Mouse (Mus musculus) heart, embryonic 13.5 days (tissue): ENCODE measurements around the gene Fbrsl1. TPM values are rescaled to one million over a fixed set of nuclear protein-coding genes. Genes with fewer than 3 reads are reported as not detected.

ENCODE experiments used
- ATAC-seq: fragments of 200-750 bp; cut with Nextera tagmentation; 2 replicates; pipeline ENCODE4 v1.8.0; 2017; ENCODE audit warnings: moderate TSS enrichment; ENCODE audit not compliant: insufficient number of reproducible peaks, low FRiP score, low TSS enrichment; ENCODE audit errors: extremely low read depth
- H3K27ac ChIP-seq: fragments of 300-500 bp; sonication (generic); replicated peaks from 2 replicates; pipeline ENCODE4 v1.5.1; 2015; ENCODE audit warnings: moderate library complexity, mild to moderate bottlenecking, inconsistent platforms
- H3K27me3 ChIP-seq: fragments of 300-500 bp; sonication (generic); replicated peaks from 2 replicates; pipeline ENCODE4 v1.6.1; 2015; ENCODE audit warnings: mild to moderate bottlenecking, inconsistent platforms
- H3K36me3 ChIP-seq: fragments of 300-500 bp; sonication (generic); 2 replicates; pipeline ENCODE4 v1.6.1; 2015; ENCODE audit warnings: mild to moderate bottlenecking, inconsistent platforms
- H3K4me1 ChIP-seq: fragments of 300-500 bp; sonication (generic); 2 replicates; pipeline ENCODE4 v1.6.1; 2015; ENCODE audit warnings: inconsistent platforms
- H3K4me2 ChIP-seq: fragments of 300-500 bp; sonication (generic); 2 replicates; pipeline ENCODE4 v1.6.1; 2015; ENCODE audit warnings: inconsistent platforms, mild to moderate bottlenecking, moderate library complexity
- H3K4me3 ChIP-seq: fragments of 300-500 bp; sonication (generic); 2 replicates; pipeline ENCODE4 v1.5.1; 2015; ENCODE audit warnings: moderate library complexity, mild to moderate bottlenecking, inconsistent platforms
- H3K9ac ChIP-seq: fragments of 300-500 bp; sonication (generic); 2 replicates; pipeline ENCODE4 v1.6.1; 2015; ENCODE audit warnings: inconsistent platforms, mild to moderate bottlenecking, moderate library complexity
- H3K9me3 ChIP-seq: fragments of 300-500 bp; sonication (generic); 2 replicates; pipeline ENCODE4 v1.6.1; 2016; ENCODE audit warnings: inconsistent platforms
- WGBS: fragments of 180-500 bp; shearing (Covaris S2); methylation state at CpG from one replicate; pipeline ENCODE4 v1.1.7; 2015; ENCODE audit warnings: mixed read lengths; 5-methylcytosine and 5-hydroxymethylcytosine counted together
- polyA plus RNA-seq: library from polyadenylated mRNA; unstranded; fragments of >200 nt; fragmentation: Nextera tagmentation; extraction: Ambion mirVana; gene quantifications from 2 replicates; pipeline ENCODE4 v1.2.1, GENCODE M21; 2015

Fbrsl1 gene
- polyA plus RNA-seq, 1 experiment from 2014 or later = 6.2 TPM

DNA sequence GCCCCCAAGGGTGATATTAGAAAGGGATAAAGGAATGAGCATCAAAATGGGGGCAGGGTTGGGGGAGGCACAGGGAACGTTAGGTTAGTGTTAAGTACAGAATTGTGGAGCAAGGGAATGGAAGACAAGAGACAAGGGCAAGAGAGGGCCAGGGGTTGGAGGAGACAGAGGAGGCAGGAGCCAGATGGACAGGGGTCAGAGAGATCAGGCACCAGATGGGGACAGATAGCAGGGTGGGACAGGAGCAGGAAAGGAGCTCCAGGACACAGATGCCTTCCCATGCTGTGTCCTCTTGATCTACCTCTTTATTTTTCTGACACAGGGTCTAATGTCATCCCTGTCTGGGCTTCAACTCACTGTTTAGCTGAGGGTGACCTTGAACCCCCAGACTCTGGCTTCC, 24.5 kb upstream of the Fbrsl1 start:
- H3K4me2 ChIP-seq = no peak overlapping the region
- H3K27me3 ChIP-seq = peaks cover 61% of the 10 kb centered on the region
- no peak for ATAC-seq
- H3K9ac ChIP-seq = no peak overlapping the region
- 38% methylated on average over 1 of the region's 1 CpGs for WGBS
- H3K9me3 ChIP-seq = no peaks in the 10 kb centered on the region
- no peak overlapping the region for H3K4me3 ChIP-seq
- no peaks in the 10 kb centered on the region for H3K36me3 ChIP-seq
- no peaks in the 10 kb centered on the region for H3K4me1 ChIP-seq
- no peak overlapping the region for H3K27ac ChIP-seq

DNA sequence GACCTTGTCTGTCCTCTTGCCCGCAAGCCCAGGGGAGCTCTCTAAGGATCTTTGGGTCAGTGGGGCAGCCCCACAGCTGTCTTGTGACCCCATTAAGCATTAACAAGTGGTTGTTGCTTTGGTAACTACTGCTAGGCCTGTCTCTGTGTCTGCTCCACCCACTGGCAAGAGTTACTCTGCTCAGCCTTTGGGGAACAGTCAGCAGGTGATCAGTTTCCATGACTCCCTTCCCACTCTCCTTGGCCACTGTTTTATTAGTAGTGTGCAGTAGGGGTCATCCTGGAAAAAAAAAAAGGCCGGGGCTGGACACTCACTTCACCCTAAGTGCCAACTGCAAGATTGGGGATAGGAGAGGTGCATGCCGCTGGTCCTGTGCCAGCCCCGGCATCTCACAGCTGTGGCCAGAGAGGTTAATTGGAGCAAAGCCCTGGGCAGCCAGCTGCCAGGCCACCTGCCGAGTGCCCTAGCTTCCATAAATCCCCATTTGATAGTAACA, 23.7 kb upstream of the Fbrsl1 start:
- no peak for ATAC-seq

DNA sequence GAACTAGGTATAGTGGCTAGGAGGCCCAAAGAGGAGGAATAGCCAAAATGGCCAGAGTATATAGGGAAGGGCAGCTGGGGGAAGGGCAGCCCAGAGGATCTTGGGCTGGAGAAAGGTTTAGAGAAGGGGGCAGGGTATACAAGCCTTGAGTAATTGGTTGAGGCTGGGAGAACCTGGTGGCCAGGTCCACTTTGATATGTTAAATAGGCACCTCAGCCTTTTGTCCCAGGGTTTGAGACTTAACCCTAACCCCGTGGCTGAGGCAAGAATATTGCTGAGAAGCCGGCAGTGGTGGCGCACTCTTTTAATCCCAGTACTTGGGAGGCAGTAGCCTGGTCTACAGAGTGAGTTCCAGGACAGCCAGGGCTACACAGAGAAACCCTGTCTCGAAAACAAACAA, 23.0 kb upstream of the Fbrsl1 start:
- WGBS = 32% methylated on average over 4 of the region's 4 CpGs
- Histone ChIP-seq H3K4me2 (no peak overlapping the region), H3K4me3 (no peak overlapping the region), H3K9me3 (no peaks in the 10 kb centered on the region), H3K9ac (no peak overlapping the region), H3K27me3 (peaks cover 50% of the 10 kb centered on the region), H3K36me3 (no peaks in the 10 kb centered on the region), H3K4me1 (no peaks in the 10 kb centered on the region), H3K27ac (no peak overlapping the region)
- ATAC-seq = no peak

More for the DNA sequence above, 23.7 kb upstream of the Fbrsl1 start:
- H3K27ac ChIP-seq = no peak overlapping the region
- H3K4me1 ChIP-seq = no peaks in the 10 kb centered on the region
- H3K36me3 ChIP-seq = no peaks in the 10 kb centered on the region
- no peak overlapping the region for H3K4me2 ChIP-seq
- H3K9me3 ChIP-seq = no peaks in the 10 kb centered on the region
- no peak overlapping the region for H3K9ac ChIP-seq
- H3K27me3 ChIP-seq = peaks cover 58% of the 10 kb centered on the region
- WGBS = 50% methylated on average over 5 of the region's 5 CpGs
- H3K4me3 ChIP-seq = no peak overlapping the region

DNA sequence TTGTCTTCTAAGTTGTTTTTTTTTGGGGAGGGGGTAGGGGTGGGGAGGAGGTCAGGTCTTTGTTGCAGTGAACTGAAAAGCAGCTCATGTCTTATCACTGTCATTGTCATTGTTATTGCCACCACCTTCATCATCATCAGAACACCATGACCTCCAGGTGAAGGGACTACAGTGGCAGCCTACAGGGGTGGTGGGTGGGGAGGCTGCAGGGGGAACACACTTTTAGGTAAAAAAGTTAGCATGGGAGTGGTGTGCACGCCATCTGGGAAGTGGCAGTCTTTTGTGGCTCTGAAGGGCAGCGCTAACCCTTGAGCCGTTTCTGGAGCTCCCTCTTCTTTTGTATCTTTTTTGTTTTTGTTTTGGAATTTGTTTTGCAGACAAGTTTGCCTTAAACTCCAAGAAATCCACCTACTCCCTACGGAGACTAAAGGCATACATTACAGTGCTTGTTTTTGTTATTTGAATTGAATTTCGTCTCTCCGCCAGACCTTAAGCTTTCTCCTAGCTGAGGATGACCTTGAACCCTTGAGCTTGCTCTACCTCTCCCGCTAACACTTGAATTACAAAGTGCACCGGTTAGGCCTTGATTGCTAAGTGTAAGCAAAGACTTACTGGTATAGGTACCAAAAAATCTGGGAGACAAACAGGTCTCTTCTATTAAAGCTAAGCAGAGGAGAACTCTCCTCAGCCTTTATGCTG, 21.1 kb upstream of the Fbrsl1 start:
- 70% methylated on average over 8 of the region's 8 CpGs for WGBS
- no peaks in the 10 kb centered on the region for H3K4me1 ChIP-seq
- no peak for ATAC-seq

DNA sequence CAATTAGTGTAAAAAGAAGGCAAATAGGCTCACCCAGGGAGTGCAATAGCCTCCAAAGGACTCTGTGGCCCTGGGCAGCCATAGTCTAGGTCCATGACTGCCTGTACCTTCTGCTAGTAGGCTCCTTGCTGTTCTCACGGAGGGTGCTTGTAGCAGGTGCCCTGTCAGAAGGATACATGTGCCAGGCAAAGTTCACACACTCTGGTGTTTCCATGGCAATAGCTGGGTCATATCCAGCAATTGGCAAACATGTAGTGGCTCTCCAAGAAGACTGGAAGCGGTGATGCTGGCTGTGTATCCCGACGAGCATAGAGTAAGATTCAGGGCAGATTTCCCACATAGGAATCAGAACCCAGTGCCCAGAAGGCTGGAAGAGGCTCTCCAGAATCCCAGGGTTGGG, 20.0 kb upstream of the Fbrsl1 start:
- H3K9ac ChIP-seq = no peak overlapping the region
- no peak overlapping the region for H3K4me3 ChIP-seq
- no peaks in the 10 kb centered on the region for H3K4me1 ChIP-seq
- no peak overlapping the region for H3K4me2 ChIP-seq
- H3K27ac ChIP-seq = no peak overlapping the region
- no peaks in the 10 kb centered on the region for H3K9me3 ChIP-seq
- ATAC-seq = no peak
- 83% methylated on average over 4 of the region's 4 CpGs for WGBS
- no peaks in the 10 kb centered on the region for H3K36me3 ChIP-seq
- H3K27me3 ChIP-seq = peaks cover 26% of the 10 kb centered on the region

More for the DNA sequence above, 21.1 kb upstream of the Fbrsl1 start:
- no peaks in the 10 kb centered on the region for H3K9me3 ChIP-seq
- H3K27me3 ChIP-seq = peaks cover 37% of the 10 kb centered on the region
- H3K4me3 ChIP-seq = no peak overlapping the region
- no peak overlapping the region for H3K9ac ChIP-seq
- H3K4me2 ChIP-seq = no peak overlapping the region
- no peaks in the 10 kb centered on the region for H3K36me3 ChIP-seq
- no peak overlapping the region for H3K27ac ChIP-seq

DNA sequence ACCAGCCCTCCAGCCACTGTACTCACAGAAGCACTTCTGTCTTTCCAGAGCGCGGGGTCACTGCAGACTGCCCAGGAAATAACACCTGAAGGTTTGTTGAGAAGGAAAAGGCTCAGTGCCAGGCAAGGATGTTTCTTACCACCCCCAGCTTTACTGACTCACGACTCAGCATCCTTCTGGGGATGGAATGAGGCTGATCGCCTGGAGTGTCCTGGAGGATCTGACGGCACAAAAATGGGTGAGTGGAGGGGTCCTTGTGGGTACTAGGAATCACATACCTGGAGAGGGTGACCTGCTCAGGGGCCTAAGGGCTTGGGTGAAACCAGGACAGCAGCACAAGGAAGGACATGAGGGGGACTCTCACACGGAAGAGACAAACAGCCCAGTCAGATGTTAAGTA, 19.4 kb upstream of the Fbrsl1 start:
- WGBS = 67% methylated on average over 6 of the region's 6 CpGs
- ATAC-seq = no peak
- H3K4me3 ChIP-seq = no peak overlapping the region

DNA sequence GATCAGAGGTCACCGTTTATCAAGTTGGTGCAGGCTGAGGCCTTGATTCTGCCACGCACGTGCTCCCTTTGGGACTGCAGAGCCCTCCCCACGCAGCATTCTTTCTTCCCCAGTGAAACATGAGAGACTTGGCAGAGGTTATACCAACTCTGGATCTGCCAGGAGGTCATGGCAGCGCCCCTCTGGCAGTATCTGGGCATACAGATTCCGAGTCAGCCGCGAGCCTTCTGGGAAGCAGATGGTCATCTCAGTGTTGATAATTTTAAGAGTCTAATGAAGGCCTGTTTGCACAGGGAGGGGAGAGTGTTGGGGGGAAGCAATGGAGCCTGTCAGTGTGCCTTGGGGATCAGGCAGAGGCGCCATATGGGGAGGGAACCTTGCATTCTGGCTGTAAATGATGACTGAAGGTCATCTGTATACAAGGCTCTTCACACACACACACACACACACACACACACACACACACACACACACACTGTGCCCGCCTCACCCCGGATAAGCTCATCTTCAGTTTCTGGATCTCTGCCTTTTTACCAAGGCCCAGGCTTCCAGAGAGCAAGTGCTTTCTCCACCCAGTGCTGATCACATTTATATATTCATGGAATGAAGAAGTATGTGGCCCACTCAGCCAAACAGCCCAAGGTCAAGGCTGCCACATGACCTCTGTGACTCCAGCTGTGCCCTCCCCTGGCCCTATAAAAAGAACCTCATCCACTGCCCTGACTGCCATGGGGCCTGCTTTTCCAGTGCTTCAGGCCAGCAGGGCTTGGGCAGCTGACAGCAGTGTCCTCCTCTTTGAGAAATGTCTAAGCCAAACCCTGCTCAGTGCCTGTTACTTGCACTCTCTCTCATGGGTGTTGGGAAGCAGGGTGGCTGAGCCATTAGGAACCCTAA, 18.5 kb upstream of the Fbrsl1 start:
- no peak for ATAC-seq
- H3K4me1 ChIP-seq = no peaks in the 10 kb centered on the region
- 67% methylated on average over 11 of the region's 11 CpGs for WGBS
- H3K4me3 ChIP-seq = no peak overlapping the region
- H3K4me2 ChIP-seq = no peak overlapping the region
- H3K27me3 ChIP-seq = peaks cover 18% of the 10 kb centered on the region
- no peak overlapping the region for H3K27ac ChIP-seq
- H3K36me3 ChIP-seq = no peaks in the 10 kb centered on the region
- no peaks in the 10 kb centered on the region for H3K9me3 ChIP-seq
- H3K9ac ChIP-seq = no peak overlapping the region

More for the DNA sequence above, 19.4 kb upstream of the Fbrsl1 start:
- no peak overlapping the region for H3K9ac ChIP-seq
- H3K27ac ChIP-seq = no peak overlapping the region
- H3K4me2 ChIP-seq = no peak overlapping the region
- H3K27me3 ChIP-seq = peaks cover 25% of the 10 kb centered on the region
- H3K36me3 ChIP-seq = no peaks in the 10 kb centered on the region
- H3K9me3 ChIP-seq = no peaks in the 10 kb centered on the region
- no peaks in the 10 kb centered on the region for H3K4me1 ChIP-seq

DNA sequence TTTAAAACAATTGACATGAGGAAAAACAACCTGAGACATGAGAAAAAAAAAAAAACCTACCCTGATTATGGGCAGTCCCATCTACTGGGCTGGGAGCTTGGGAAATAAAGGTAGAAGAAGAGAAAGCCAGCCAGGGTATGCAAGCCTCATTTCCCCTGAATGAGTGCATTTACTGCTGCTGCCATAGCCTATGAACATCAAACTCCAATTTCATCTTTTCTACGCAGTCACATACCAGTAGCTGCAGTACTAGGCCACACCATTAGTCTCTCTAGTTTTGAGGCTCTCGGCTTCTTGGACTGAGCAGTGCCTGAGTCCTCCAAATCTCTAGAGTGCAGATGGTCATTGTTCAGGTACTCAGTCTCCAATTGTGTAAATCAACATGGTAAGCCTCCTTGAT, 14.3 kb upstream of the Fbrsl1 start:
- H3K4me2 ChIP-seq = no peak overlapping the region
- ATAC-seq = no peak
- H3K4me1 ChIP-seq = no peaks in the 10 kb centered on the region; the same call in 1 of the 2 replicates
- 70% methylated on average over 2 of the region's 2 CpGs for WGBS
- H3K4me3 ChIP-seq = no peak overlapping the region
- H3K27ac ChIP-seq = no peak overlapping the region
- no peaks in the 10 kb centered on the region for H3K9me3 ChIP-seq
- H3K27me3 ChIP-seq = no peaks in the 10 kb centered on the region; the same call in 1 of the 2 replicates
- no peaks in the 10 kb centered on the region for H3K36me3 ChIP-seq
- no peak overlapping the region for H3K9ac ChIP-seq

DNA sequence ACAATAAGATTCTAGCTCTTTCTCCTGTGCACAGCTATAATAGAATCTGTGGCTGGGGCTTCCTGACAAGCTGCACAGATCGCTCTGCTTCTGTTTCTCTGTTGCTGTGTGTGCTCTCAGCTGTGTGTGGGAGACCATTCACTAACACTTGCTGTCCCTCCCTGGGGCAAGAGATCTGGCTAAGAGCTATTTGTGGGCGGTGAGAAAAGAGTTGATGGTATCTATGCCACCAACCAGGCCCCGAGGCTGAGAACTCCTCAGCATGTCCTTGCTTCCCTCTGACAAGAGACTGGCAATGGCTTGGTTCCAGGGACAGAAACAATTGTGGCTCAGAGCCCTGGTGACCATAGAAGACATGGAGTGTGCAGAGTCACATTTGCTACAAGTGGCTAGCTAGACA, 10.6 kb upstream of the Fbrsl1 start:
- 0 out of 2 replicates have a peak, but pooled peaks cover 3% of the 10 kb centered on the region for H3K27me3 ChIP-seq
- H3K4me3 ChIP-seq = no peak overlapping the region
- H3K4me1 ChIP-seq = no peaks in the 10 kb centered on the region; the same call in 1 of the 2 replicates
- no peak overlapping the region for H3K27ac ChIP-seq
- H3K9me3 ChIP-seq = no peaks in the 10 kb centered on the region
- no peak overlapping the region for H3K9ac ChIP-seq
- H3K36me3 ChIP-seq = no peaks in the 10 kb centered on the region
- WGBS = 41% methylated on average over 3 of the region's 3 CpGs
- no peak overlapping the region for H3K4me2 ChIP-seq
- no peak for ATAC-seq

DNA sequence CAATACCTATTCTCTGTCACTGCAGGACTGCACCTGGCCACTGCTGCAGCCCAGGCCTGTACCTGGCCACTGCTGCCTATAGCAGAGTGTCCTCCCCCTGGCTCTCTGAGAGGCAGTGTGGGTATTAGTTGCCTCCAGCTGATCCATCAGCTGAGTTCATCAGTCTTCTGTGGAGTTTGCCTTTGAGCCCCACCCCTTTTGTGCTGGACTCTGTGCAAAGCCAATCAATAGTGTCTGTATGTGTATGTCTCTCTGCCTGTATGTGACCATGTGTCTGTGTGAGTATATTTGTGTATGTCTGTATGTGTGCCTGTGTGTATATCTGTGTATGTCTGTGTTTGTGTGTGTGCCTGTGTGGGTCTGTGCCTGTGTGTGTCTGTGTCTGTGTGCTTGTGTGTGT, 7.0 kb upstream of the Fbrsl1 start:
- Histone ChIP-seq H3K4me3 (no peak overlapping the region), H3K4me2 (no peak overlapping the region), H3K9ac (no peak overlapping the region), H3K27ac (no peak overlapping the region), H3K36me3 (no peaks in the 10 kb centered on the region), H3K27me3 (peaks cover 30% of the 10 kb centered on the region), H3K9me3 (no peaks in the 10 kb centered on the region), H3K4me1 (no peaks in the 10 kb centered on the region; the same call in 1 of the 2 replicates)
- no peak for ATAC-seq

DNA sequence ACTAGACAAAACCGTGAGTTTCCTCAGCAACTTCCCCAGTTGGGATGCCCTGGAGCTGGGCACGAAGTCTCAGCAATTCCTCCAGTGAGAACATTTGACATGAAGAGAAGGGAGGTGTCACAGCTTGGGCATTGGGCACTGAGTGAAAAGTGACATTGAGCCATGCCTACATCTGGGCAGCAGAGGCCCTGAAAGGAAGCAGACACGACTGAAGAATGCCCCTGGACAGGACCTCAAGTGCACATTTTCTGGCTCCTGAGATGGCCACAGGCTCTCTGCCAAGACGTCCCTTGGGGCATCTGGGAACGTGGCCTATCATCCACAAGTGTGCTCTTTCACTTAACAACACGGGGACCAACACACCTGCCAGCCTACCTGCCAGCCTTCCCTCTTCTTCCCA, 991 bp upstream of the Fbrsl1 start:
- Histone ChIP-seq H3K36me3 (no peaks in the 10 kb centered on the region), H3K27ac (no peak overlapping the region; the same call in 1 of the 2 replicates), H3K9ac (no peak overlapping the region; the same call in 1 of the 2 replicates), H3K4me1 (peaks cover 35% of the 10 kb centered on the region), H3K27me3 (peaks cover 28% of the 10 kb centered on the region), H3K9me3 (no peaks in the 10 kb centered on the region), H3K4me3 (peak overlapping the region; percentile 98), H3K4me2 (peak overlapping the region; percentile 98)
- 32% methylated on average over 6 of the region's 6 CpGs for WGBS
- ATAC-seq = no peak
